Mouse (Mus musculus): Measurements from ENCODE around the gene Kcnk5.

Gene Kcnk5

DNA sequence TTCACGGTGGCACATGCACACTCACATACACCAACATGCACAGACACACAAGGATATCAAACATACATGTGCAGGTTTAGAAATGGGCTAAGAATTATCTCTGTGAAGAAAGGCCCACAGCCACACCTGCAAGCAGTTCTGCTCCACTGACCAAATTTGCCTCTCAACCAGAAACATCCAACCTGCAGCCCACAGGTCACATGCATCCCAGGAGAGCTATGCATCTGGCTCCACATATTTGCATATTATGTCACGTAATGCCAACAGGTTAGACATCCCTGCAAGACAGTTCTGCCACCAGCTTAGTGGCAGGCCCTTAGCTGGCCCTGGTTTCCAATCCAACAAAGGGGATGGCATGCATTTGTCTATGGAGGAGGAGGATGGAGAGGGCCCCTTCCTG, 13.6 kb downstream of the Kcnk5 start:
- DNase-seq (ENCODE audit: low spot score), result no peak

DNA sequence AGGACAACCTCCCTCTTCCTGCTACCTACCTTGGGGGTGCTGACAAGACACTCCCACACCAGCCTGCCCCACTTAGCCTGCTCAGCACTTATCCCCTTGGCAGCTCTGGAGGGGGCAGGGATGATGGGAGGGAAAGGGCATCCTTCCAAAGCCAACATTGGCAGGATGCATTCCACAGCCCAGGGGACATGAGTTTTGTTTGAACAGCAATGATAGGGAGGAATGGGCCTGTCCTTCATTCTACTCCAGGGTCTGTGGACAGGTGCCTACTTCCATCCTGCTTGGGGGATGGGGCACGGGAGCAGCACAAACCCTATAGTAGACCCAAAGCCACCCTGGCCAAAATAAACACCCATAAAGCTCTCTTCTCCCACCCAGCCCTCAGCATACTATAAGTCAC, 16.2 kb downstream of the Kcnk5 start:
- peak; percentile 55 for DNase-seq (ENCODE audit: low spot score)

DNA sequence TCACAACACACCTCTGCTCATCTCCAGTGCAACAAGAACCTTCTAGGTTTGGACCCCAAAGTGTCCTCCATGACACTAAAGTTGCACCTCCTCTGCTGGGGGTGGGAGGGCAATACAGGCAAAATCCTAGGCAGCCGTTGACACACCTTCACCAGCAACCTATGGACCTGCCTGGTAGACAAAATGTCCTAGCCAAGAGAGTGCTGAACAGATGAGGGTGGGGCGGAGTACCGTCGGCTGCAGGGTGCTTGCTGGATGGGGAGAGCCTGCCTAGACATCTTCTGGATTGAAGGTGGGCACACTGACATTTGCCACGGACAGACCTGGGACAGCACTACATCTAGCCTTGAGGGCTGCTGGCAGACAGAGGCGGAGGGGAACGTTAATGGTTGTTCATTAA, 17.2 kb downstream of the Kcnk5 start:
- DNase-seq (ENCODE audit: low spot score), result no peak

DNA sequence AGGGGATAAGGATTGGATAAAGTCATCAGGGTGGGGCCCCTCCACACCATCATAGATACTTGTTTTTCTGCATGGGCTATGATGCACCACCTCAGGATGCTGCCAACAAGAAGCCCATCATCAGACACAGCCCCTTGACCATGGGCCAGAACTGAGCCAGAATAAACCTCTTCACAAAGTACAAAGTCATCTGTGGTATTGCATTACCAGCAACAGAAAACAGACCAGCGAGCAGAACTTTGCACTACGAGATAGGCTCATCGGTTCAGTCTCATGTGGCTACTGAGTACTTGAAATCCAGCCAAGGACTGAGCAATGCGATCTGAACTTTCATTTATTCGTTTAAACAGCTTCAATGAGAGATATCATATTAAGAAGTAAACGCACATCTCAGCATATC, 18.9 kb downstream of the Kcnk5 start:
- DNase-seq (ENCODE audit: low spot score), result no peak

DNA sequence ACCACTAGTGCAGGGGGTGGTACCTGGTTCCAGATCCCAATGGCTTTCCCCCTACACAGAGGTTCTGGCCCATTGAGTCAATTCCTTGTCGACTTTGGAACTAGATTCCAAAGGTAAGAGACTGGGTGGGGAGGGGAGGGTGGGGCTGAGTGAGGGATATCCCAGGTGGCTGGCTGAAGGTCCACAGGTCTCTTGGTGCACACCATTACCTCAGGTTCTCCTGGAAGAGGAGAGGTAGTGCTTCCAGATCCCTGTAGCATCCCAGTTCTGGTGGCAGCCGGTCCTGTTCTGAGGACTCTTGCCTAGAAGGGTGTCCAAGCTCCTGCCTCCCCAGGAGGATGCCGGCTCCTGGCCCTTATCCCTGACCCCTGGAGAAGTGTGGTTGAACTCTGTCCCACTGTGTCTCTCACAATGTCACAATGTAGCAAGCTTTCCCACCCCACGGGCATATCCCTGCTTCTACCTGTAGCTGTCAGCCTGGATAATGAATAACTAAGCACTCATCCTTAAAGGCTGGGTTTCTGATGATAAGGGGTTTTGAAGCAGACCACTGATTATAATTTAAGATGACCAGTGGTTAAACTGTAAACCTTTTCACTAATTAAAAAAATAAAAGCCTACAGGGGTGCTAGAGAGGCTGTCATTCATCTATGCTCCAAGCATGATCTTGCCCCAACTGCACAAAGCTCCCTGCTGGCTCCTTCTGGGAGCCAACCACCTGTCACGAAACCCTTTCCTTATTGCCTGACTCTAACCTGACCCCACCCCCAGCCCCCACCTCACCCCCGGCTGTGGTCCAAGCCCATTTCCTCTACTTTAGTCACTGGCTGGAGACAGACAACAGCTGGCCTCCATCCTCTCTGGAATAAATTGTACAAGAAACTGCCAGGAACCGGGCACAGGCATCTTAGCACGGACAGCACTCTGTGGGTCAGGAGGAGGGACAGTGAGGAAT, 22.6 kb downstream of the Kcnk5 start:
- DNase-seq (ENCODE audit: low spot score), result no peak

DNA sequence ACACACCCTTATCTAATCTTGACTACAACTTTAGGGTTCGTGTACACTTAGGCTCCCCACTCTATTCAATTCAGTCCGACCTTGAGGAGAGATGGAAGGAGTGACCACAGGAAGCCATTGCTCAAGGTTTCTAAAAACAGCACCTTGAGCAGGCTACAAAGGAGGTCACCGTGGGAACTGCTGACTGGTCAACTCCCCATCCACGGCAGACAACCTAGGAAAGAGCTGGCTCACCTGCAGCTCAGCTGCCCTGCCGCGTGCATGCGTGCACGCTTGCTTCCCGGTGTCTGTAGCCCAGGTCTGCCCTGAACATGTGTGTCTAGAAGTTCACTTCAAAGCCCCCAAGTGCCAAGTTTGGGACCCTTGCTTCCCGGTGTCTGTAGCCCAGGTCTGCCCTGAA, 24.0 kb downstream of the Kcnk5 start:
- no peak for DNase-seq (ENCODE audit: low spot score)

DNA sequence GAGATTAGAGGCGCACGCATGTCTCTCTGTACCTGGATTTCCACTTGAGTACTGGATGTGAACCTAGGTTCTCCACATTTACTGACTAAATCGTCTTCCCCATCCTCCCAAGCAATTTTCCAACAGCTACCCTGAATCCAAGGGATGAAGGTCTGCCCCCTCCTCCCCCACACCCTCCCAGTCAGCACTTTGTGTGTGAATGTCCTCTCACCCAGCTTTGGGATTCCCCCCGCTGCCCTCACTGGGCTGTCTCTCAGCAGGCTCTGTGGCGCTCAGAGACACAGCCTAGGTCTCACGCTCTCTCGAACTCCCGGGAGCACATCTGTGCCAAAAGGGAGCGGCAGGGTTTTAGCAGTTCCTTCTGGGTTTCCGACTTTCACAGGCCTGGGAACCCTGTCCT, 25.9 kb downstream of the Kcnk5 start:
- DNase-seq (ENCODE audit: low spot score), result peak; percentile 20

DNA sequence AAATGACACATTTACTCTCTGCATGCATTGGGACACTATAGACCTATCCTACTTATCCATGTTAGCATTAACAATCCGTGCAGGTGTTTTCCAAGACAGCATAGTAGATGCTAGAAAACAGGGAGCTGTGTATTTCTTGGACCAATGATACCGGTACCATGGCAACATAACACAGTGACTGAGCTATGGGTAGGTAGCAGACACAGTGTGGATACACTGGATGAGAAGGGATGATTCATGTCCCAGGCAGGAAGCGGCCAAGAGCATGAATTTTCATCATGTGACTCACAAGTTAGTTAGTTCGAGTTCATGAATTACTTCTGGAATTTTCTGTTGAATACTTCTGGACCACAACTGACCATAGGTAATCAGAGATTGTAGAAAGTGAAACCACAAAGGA, 26.7 kb downstream of the Kcnk5 start:
- no peak for DNase-seq (ENCODE audit: low spot score)

DNA sequence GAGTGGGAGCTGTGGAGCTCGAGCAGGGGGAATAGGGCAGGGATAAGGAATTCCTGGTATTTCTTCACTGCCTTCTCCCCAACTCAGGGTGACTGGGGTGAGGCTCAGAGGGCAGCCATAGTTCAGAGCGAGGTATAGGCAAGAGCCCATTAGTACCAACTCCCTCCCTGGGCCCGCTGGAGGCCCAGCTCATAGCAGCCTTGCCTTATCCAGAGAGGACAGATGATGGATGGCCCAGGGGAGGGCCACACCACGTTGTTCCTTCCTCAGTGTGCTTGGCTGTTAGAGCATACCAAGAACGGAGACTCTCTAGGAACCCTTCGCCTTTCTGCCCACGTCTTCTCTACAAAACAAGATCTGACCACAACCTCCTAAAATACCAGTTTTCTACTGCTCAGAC, 27.4 kb downstream of the Kcnk5 start:
- no peak for DNase-seq (ENCODE audit: low spot score)

DNA sequence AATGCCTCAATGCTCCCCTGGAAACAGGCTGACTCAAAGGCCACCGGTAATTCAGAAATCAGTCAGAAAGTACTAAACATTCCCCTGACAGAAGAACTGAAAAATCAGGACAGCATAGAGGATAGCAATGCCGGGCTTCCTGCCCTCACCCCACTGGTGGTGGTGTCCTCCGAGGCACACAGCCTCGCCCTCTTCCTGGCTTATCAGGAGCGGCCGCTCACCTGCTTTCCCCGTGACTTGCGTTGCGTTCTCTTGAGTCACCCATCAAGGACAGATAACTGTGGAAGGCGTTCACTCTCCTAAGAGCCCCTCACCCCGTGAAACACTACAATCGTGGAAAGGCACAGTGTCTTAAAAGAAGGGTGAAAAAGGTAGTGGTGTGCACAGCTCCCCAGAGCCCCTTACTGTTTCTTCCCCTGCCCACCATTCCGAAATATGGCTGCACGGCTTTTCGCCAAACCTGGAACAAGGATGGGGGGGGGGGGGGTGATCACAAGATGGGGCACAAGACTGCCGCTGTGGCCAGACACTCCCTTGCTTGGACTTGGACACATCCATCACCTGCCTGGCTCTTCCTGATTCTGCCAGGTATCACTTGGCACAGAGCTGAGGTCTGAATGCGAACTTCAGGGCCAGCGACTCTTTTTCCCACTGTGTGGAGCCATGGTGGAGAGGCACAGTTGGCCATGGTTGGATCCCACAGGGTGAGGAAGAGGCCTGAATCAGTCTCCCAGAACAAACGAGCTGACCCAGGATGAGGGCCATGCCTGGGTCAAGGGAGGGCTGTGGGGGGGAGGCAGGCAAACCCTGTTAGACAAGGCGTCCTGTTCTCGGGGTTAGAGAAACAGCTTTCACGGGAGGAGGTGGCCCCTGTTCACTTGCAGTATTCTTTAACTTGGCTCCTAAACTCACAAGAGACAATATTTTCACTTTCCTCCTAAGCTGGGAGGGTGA, 32.2 kb downstream of the Kcnk5 start:
- peak; percentile 23 for DNase-seq (ENCODE audit: low spot score)

DNA sequence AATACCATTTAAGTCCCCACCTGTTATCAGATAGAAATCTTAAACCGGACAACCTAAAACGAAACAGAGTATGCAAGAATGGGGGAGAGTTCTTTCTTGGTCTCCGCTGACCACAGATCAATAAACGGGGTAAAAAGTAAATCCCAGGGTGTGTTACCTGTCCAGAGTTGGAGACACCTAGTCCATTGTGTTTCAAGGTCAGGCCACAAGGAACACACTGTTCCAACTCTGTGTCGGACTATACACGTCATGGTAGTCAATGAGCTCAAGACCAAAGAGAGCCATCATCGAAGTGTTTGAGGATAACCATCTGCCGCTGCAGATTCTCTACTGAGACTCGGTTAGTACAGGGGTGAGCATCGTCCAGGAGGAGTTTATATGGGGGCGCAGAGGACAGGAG, 33.1 kb downstream of the Kcnk5 start:
- DNase-seq (ENCODE audit: low spot score), result no peak

DNA sequence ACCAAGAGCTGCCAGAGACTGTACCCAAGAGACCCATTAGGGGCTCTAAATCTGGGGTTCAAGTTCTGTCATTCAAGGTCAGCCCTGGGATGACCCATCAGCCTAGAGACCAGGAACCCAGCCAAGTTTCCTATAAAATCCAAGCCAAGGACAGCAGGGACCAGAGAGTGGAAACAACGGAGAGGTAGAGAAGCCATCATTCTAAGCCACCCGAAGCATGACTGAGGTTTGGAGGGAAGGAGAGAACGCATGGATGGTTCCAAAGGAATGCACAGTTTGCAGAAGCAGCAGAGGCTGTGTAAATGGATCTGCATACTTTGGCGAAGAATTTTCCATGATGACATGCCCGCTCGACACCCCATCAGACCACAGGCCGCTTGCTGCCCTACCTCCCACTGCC, 33.8 kb downstream of the Kcnk5 start:
- no peak for DNase-seq (ENCODE audit: low spot score)

DNA sequence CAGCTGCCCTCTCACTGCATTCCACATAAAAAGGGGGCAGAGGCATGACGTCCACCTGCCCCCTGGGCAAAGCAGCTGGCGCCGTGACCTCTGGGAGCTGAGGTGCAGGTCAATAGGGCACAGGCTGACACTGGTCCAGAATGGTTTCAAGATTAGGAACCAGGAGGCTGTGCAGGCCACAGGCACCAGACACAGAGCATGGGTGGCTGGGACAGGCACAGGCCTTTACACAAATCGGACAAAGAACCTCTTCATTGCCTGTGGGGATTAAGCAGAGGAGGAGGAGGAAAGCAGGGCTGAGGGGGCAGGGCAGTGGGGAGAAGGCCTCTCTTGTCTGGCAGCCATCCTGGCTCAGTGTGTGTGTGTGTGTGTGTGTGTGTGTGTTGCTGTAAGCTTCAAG, 37.5 kb downstream of the Kcnk5 start:
- no peak for DNase-seq (ENCODE audit: low spot score)

DNA sequence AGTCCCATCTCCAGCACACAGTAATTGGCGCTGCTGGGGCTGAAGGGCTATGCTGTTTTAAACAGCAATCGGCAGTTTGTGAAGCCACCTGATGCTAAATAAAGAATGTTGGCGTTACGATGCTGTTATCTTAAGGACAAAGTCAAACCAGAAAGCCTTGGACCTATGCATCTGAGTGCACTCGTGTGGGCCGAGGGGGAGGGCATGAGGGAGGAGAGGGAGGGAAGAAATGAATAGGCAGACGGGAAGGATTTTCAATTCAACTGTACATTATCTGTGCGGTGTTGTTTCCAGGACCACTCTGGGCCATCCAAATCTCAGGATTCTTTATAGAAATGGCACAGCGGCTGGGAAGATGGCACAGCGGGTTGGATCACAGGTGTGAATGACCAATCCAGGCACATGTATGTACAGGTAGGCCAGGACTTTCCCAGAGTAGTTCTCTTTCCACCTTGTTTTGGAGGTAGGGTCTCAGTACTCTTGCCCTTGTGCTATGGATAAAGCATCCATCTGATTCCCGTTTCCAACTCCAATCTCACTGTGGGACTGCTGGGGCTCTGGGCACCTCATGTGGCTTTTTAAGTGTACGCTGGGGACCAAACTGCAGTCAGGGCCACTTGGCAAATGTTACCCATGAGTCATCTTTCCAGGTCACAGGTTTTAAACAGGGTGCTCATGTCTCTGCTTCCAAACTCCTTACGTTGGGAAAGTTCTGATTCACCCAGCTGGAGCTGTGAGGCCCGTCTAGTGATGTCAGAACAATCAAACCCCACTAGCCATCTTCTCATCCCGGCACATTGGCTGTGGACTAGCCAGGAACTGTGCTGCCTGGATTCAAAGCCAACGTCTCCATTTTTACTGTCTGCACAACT, 42.9 kb downstream of the Kcnk5 start, which contains the start of gene Saysd1:
Saysd1 (minus strand) TSS at position 51 of the 872 bp plus-strand sequence.
- DNase-seq (ENCODE audit: low spot score), result no peak

DNA sequence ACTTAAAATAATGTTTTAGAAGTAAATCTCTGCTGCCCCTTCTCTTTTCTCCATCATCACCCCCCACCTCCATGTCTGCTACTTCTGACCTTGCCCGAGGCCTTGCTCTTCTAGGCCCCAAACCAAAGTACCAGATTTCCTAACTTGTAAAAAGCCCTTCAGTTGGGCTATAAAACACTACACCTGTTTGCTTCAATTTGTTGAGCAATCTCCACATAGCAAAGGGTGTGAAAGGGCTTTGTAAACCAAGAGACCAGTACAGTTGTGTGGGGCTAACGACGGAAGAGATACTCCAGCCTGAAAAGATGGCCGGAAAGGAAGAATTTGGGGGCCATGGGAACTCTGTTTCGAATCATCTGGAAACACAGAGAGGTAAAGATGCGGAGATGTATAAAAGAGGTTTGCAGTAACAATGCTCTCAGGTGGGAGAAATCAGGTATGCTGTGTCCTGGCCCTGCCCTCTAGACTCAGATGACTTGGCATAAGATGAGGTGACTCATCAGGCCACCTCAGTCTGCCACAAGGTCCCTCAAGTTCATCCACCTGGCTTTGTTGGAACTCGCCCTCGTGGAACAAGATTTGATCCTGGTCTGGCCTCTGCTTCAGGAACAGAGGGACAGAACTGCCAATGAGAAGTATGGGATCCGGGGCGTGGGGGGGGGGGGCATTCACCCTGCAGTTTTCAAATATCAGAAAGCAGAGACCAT, 46.5 kb downstream of the Kcnk5 start:
- no peak for DNase-seq (ENCODE audit: low spot score)

DNA sequence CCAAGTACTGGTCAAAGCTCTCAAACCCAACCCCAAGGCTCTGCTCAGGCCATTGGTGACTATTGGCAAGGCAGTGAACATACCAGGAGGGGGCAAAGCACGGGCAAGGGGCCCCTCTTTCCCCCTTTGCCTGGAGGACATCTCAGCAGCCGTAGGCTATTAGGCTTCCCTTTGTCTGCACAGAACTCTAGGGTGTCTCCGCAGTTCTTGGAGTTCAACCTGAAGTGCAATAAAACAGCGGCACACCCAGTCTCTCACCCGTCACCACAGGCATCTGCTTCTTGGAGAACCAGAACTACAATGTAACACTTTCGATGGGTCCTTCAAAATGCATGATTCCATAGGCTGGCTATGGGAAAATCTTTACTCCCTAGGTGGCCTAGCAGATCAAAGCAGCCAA, 53.4 kb downstream of the Kcnk5 start:
- no peak for DNase-seq (ENCODE audit: low spot score)

DNA sequence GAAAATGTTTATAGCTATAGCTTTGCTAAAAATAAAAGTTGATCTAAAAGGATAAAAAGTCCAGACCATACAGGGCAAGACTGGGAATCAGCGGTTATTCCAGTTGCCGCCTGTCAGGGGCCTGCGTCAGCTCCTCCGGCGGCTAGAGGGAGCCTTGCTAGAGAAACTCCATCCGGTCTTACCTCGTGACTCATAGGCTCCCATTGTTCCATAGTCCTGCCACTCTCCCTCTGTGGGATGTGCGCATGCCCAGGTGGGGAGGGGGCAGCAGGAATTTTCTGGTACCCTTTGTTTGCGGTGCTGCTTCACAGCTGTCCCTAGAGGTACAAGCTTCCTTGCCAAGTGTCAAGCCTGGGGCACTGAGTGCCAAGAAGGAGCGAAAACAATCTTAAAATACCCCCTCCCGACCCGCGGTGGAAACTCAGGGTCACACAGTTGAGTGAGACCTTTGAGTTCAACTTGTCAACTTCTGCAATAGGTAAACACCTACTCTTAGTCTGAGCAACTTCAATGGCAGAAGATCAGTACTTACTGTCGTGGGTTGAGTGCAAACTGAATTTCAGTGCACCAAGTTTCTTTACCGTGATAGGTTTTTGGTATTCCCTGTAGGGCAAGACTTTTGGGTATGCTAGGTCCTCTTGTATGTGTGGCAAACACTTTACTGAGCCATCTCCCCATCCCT, 54.1 kb downstream of the Kcnk5 start:
- DNase-seq (ENCODE audit: low spot score), result no peak

DNA sequence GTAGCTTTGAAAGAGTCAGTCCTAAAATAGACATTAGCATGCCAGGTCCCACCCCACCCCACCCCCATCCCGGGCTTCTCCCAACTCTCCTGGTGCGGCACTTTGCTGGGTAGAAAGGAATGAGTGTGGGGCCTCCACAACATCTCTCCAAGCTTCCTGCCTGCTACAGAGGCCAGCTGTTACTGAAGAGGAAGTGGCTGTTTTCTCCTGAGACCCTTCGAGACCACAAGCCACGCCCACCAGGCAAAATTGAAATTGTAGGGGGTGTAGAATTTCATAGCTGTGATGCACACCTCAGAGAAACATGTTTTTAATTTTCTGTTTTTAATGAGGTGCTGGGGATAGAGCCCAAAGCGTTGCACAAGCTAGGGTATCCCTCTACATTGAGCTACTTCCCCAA, 60.7 kb downstream of the Kcnk5 start:
- no peak for DNase-seq (ENCODE audit: low spot score)

DNA sequence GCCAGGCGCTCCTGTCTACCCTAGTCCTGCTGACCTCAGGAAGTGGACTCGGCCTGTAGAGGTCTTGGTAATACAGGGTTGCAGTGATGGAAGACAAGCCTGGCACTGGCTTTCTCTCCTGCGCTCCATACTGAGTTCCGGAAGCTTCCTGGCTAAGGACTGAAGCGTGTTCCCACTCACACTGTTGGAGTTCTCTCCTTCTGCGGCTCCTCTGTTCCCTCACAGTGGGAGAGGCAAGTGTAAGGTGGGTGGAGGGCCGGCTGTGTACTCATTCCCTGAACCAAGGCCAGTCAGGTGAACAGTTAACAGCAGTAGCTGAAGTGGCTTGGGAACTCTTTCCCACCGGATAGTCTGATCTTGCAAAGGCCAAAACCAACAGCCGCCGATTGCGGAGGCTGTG, 61.6 kb downstream of the Kcnk5 start:
- DNase-seq (ENCODE audit: low spot score), result no peak

DNA sequence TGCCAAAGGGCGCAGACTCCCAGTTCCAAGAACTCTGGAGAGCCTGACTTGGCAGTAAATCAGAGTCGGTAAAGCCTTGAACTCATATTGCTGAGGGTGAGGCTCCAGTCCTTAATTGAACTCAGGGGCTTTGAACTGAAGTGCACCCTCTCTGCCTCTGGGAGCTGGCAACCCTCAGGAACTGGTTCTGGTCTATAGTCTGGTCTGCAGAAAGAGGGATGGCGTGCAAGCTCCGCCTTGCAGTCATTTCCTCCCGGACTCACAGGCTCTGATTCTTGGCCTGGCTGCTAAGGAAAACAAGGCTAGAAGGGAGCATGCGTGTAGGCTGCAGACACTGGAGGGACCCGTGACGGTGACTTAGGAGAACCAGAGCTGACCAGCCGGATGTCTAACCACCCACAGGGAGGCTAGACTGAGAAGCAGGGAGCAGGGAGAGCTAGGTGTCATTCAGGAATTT, 65.4 kb downstream of the Kcnk5 start:
- DNase-seq (ENCODE audit: low spot score), result peak; percentile 9

DNA sequence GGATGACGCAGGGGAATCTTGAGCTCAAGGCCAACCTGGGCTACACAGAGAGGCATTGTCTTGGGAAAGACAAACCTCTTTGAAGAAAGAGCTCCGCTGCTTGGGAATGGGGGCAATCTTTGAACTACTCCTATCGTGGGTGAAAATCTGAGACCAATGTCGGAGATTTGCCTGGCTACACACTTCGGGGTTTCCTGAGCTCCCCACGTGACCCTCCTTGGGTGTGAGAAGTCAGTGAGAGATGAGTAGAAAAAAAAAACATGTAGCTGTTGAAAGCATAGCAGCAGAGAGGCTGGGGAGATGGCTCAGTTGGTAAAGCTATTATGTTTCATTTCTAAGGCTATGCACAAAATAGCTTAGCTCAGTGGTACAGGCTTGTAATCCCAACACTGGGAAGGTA, 66.7 kb downstream of the Kcnk5 start:
- no peak for DNase-seq (ENCODE audit: low spot score)

Data from ovary, adult 18-20 months (tissue).